Mouse (Mus musculus) heart, postnatal 0 days (tissue): ENCODE measurements around the gene Thap2.

Source experiments
- CTCF ChIP-seq: IDR thresholded peaks from 2 replicates; pipeline ENCODE4 v1.5.1; 2016; ENCODE audit warnings: antibody characterized with exemption, control low read depth, low read depth
- EP300 ChIP-seq: IDR thresholded peaks from 2 replicates; pipeline ENCODE4 v1.6.1; 2016; ENCODE audit warnings: antibody characterized with exemption, low read depth

GRCm38 (mm10) chr10:115363151-115363550, 21.1 kb downstream of the Thap2 start:
- TF ChIP-seq CTCF, result no peak
- TF ChIP-seq EP300, result no peak
